Mouse (Mus musculus): Measurements from ENCODE around the gene Axl. TPM values are rescaled to one million over a fixed set of nuclear protein-coding genes. Genes with fewer than 3 reads are reported as not detected.
A peak's percentile ranks its signal among the peaks of the same experiment; 100 is the strongest.

Axl gene
- 56.1 and 57.0 TPM in 2 replicates for polyA plus RNA-seq (2012; rRNA removed)

GRCm38 (mm10) chr7:25788220-25789128 lies at the start of gene Axl:
TSS of gene Axl (minus strand) at chr7:25788705.
- no peak for DNase-seq (ENCODE audit: low read depth)

GRCm38 (mm10) chr7:25835188-25835891 lies 46.8 kb upstream of the Axl start:
- DNase-seq (ENCODE audit: low read depth): no peak

GRCm38 (mm10) chr7:25831557-25832530 lies 43.3 kb upstream of the Axl start:
- peak; percentile 89 for DNase-seq (ENCODE audit: low read depth)

GRCm38 (mm10) chr7:25830251-25830650 lies 41.7 kb upstream of the Axl start:
- no peak for DNase-seq (ENCODE audit: low read depth)

GRCm38 (mm10) chr7:25827199-25827598 lies 38.7 kb upstream of the Axl start:
- no peak for DNase-seq (ENCODE audit: low read depth)

- no peak for DNase-seq (ENCODE audit: low read depth)
Measured at GRCm38 (mm10) chr7:25826029-25826428, 37.5 kb upstream of the Axl start.

- no peak for DNase-seq (ENCODE audit: low read depth)
Measured at GRCm38 (mm10) chr7:25825043-25825442, 36.5 kb upstream of the Axl start.

GRCm38 (mm10) chr7:25816241-25816919 lies 27.9 kb upstream of the Axl start, which contains the start of gene Cyp2s1:
TSS of gene Cyp2s1 (minus strand) at chr7:25816913.
- DNase-seq (ENCODE audit: low read depth): no peak

- DNase-seq (ENCODE audit: low read depth): no peak
Measured at GRCm38 (mm10) chr7:25815571-25815970, 27.1 kb upstream of the Axl start.

- DNase-seq (ENCODE audit: low read depth): no peak
Measured at GRCm38 (mm10) chr7:25814711-25815110, 26.2 kb upstream of the Axl start.

GRCm38 (mm10) chr7:25812195-25812594 lies 23.7 kb upstream of the Axl start:
- no peak for DNase-seq (ENCODE audit: low read depth)

GRCm38 (mm10) chr7:25811716-25812115 lies 23.2 kb upstream of the Axl start:
- DNase-seq (ENCODE audit: low read depth): no peak

- no peak for DNase-seq (ENCODE audit: low read depth)
Measured at GRCm38 (mm10) chr7:25805631-25806343, 17.3 kb upstream of the Axl start.

GRCm38 (mm10) chr7:25804792-25805191 lies 16.3 kb upstream of the Axl start:
- DNase-seq (ENCODE audit: low read depth): no peak

GRCm38 (mm10) chr7:25803460-25803859 lies 15.0 kb upstream of the Axl start:
- DNase-seq (ENCODE audit: low read depth): no peak

- no peak for DNase-seq (ENCODE audit: low read depth)
Measured at GRCm38 (mm10) chr7:25802241-25803125, 14.0 kb upstream of the Axl start.

GRCm38 (mm10) chr7:25801031-25801430 lies 12.5 kb upstream of the Axl start:
- no peak for DNase-seq (ENCODE audit: low read depth)

GRCm38 (mm10) chr7:25799369-25799768 lies 10.9 kb upstream of the Axl start:
- no peak for DNase-seq (ENCODE audit: low read depth)

GRCm38 (mm10) chr7:25798540-25798939 lies 10.0 kb upstream of the Axl start:
- DNase-seq (ENCODE audit: low read depth): no peak

All from gonadal fat pad, adult 2 months (tissue).